Mouse (Mus musculus): ENCODE measurements around the gene Slc26a11. TPM values are rescaled to one million over a fixed set of nuclear protein-coding genes. Genes with fewer than 3 reads are reported as not detected.

The Slc26a11 gene
- polyA plus RNA-seq, 1 experiment = 9.6 TPM

- no peak for TF ChIP-seq CTCF (IDR thresholded peaks at IDR 0.05; ENCODE audit: extremely low read depth, insufficient read depth, low read length)
- no peak for TF ChIP-seq POLR2A (IDR thresholded peaks at IDR 0.05; ENCODE audit: extremely low read depth, insufficient read depth, low read length)
- no peaks in the 10 kb centered on the region for H3K4me1 ChIP-seq (ENCODE audit: control insufficient read depth, insufficient read depth, low read length)
Measured at GRCm38 (mm10) chr11:119427431-119427830, 72.1 kb downstream of the Slc26a11 start.

GRCm38 (mm10) chr11:119427986-119428385, 72.6 kb downstream of the Slc26a11 start:
- H3K4me3 ChIP-seq (ENCODE audit: insufficient read depth, low read length) = no peak overlapping the region
- H3K4me1 ChIP-seq (ENCODE audit: control insufficient read depth, insufficient read depth, low read length) = no peaks in the 10 kb centered on the region
- no peak for TF ChIP-seq POLR2A (IDR thresholded peaks at IDR 0.05; ENCODE audit: extremely low read depth, insufficient read depth, low read length)
- no peak for TF ChIP-seq CTCF (IDR thresholded peaks at IDR 0.05; ENCODE audit: extremely low read depth, insufficient read depth, low read length)
- H3K27ac ChIP-seq (ENCODE audit: insufficient read depth, low read length) = no peak overlapping the region

More at GRCm38 (mm10) chr11:119427431-119427830, 72.1 kb downstream of the Slc26a11 start:
- Histone ChIP-seq H3K27ac (ENCODE audit: insufficient read depth, low read length) (no peak overlapping the region), H3K4me3 (ENCODE audit: insufficient read depth, low read length) (no peak overlapping the region)

- TF ChIP-seq CTCF (IDR thresholded peaks at IDR 0.05; ENCODE audit: extremely low read depth, insufficient read depth, low read length) (no peak), POLR2A (IDR thresholded peaks at IDR 0.05; ENCODE audit: extremely low read depth, insufficient read depth, low read length) (no peak)
- H3K27ac ChIP-seq (ENCODE audit: insufficient read depth, low read length) = no peak overlapping the region
- H3K4me1 ChIP-seq (ENCODE audit: control insufficient read depth, insufficient read depth, low read length) = no peaks in the 10 kb centered on the region
- H3K4me3 ChIP-seq (ENCODE audit: insufficient read depth, low read length) = peak overlapping the region; percentile 2
Measured at GRCm38 (mm10) chr11:119428649-119429136, 73.3 kb downstream of the Slc26a11 start.

Other genes with a start within 250 kb of the Slc26a11 start
- 15.5 and 17.6 TPM in 2 replicates for gene Tbc1d16, start 127.1 kb upstream of the Slc26a11 start, polyA plus RNA-seq (2012; rRNA removed)
- 1.4 TPM in 2 replicates for gene Ccdc40, start 127.0 kb upstream of the Slc26a11 start, polyA plus RNA-seq (2012; rRNA removed)
- 193 and 198 TPM in 2 replicates for gene Gaa, start 87.7 kb upstream of the Slc26a11 start, polyA plus RNA-seq (2012; rRNA removed)
- 99.2 and 101 TPM in 2 replicates for gene Eif4a3, start 55.5 kb upstream of the Slc26a11 start, polyA plus RNA-seq (2012; rRNA removed)
- 0.23 and 0.33 TPM in 2 replicates for gene Card14, start 47.8 kb upstream of the Slc26a11 start, polyA plus RNA-seq (2012; rRNA removed)
- gene Sgsh, start within 50 bp of the Slc26a11 start, polyA plus RNA-seq (2012; rRNA removed) = 6.1 and 6.3 TPM in 2 replicates
- gene Rnf213, start 37.5 kb downstream of the Slc26a11 start, polyA plus RNA-seq (2012; rRNA removed) = 7.1 and 8.5 TPM in 2 replicates
- 21.1 and 24.4 TPM in 2 replicates for gene Endov, start 135.8 kb downstream of the Slc26a11 start, polyA plus RNA-seq (2012; rRNA removed)
- 118 and 134 TPM in 2 replicates for gene Nptx1, start 192.2 kb downstream of the Slc26a11 start, polyA plus RNA-seq (2012; rRNA removed)
- 35.2 and 36.0 TPM in 2 replicates for gene Rptor, start 247.3 kb downstream of the Slc26a11 start, polyA plus RNA-seq (2012; rRNA removed)

Data from cortical plate, adult 2 months (tissue).